In genomic region chr3:107605304-107605703, GRCm38 (mm10) we compare ENCODE assay signal across 8 mouse cellular contexts. TPM values are rescaled to one million over a fixed set of nuclear protein-coding genes. Genes with fewer than 3 reads are reported as not detected.
DNase-seq lines count a peak whose midpoint lies in the region; TF ChIP-seq lines count a peak whose summit lies in the region.

No protein-coding gene starts in this region.

- peak; percentile 86 for TF ChIP-seq CTCF in lung, adult 2 months (IDR thresholded peaks at IDR 0.05; ENCODE audit: insufficient read depth, low read length)

- H3K4me3 ChIP-seq in lung, adult 2 months (replicated peaks; ENCODE audit: extremely low read depth, low read depth, low read length), result no peak overlapping the region

- DNase-seq in adrenal gland, adult (ENCODE audit: inconsistent age in 2 of 2, low spot score in 1 of 2), result peak; percentile 48 to 82
- DNase-seq in adrenal gland, adult 8-10 months, result no peak
- peak; percentile 57 for DNase-seq in ovary, postnatal 36 days (ENCODE audit: low spot score)
- no peak for DNase-seq in ovary, adult 18-20 months (ENCODE audit: low spot score)
- peak; percentile 60 to 75 for DNase-seq in cerebellum, postnatal 25 days
- peak; percentile 74 for DNase-seq in heart, postnatal 4 days
- DNase-seq in lung, adult 2 months, result peak; percentile 51
- peak; percentile 68 for DNase-seq in right cerebral cortex, postnatal 4 days

- no peaks in the 10 kb centered on the region for H3K4me1 ChIP-seq in lung, adult 2 months (ENCODE audit: control insufficient read depth, insufficient read depth, low read length)

- 5% methylated on average over 4 of the region's 4 CpGs for WGBS in lung, adult 2 months

- no peak for TF ChIP-seq POLR2A in lung, adult 2 months (IDR thresholded peaks at IDR 0.05; ENCODE audit: borderline replicate concordance, extremely low read depth, low read depth, low read length)

RNA-seq across cellular contexts. Expression of gene Alx3, which starts 10.5 kb away (rescaled TPM):
- not detected for total RNA-seq in adrenal gland, adult 8-10 months (2022)
- not detected for total RNA-seq in heart, postnatal 4 days (2021)
- polyA plus RNA-seq in lung, adult 2 months (2012; rRNA removed), result not detected in 2 replicates

RNA-seq across cellular contexts. Expression of gene Gm10961, which starts 25.8 kb away (rescaled TPM):
- total RNA-seq in adrenal gland, adult 8-10 months (2022), result not detected
- not detected for total RNA-seq in heart, postnatal 4 days (2021)
- not detected in 2 replicates for polyA plus RNA-seq in lung, adult 2 months (2012; rRNA removed)

RNA-seq across cellular contexts. Expression of gene Strip1, which starts 26.2 kb away (rescaled TPM):
- 10 to 100 TPM; 30.1 to 40.2 (median 36.0) TPM for total RNA-seq in adrenal gland, adult 8-10 months (2022)
- total RNA-seq in heart, postnatal 4 days (2021), result 10 to 100 TPM; 34.8 to 38.0 TPM
- polyA plus RNA-seq in lung, adult 2 months (2012; rRNA removed), result 35.3 and 43.6 TPM in 2 replicates

RNA-seq across cellular contexts. Expression of gene Ubl4b, which starts 50.4 kb away (rescaled TPM):
- not detected for total RNA-seq in adrenal gland, adult 8-10 months (2022)
- total RNA-seq in heart, postnatal 4 days (2021), result not detected
- not detected in 2 replicates for polyA plus RNA-seq in lung, adult 2 months (2012; rRNA removed)

Comparison
In these comparisons a context has a peak if more than half of its experiments do, and no peak if none do; other contexts are left out.
1. DNase-seq: peak in adrenal gland, adult (2 of 2), ovary, postnatal 36 days (single experiment), cerebellum, postnatal 25 days (2 of 2), heart, postnatal 4 days (single experiment), lung, adult 2 months (single experiment) and right cerebral cortex, postnatal 4 days (single experiment); none in adrenal gland, adult 8-10 months (single experiment) and ovary, adult 18-20 months (single experiment).